Mouse (Mus musculus): ENCODE data around the gene Gli3.

Gene Gli3

DNA sequence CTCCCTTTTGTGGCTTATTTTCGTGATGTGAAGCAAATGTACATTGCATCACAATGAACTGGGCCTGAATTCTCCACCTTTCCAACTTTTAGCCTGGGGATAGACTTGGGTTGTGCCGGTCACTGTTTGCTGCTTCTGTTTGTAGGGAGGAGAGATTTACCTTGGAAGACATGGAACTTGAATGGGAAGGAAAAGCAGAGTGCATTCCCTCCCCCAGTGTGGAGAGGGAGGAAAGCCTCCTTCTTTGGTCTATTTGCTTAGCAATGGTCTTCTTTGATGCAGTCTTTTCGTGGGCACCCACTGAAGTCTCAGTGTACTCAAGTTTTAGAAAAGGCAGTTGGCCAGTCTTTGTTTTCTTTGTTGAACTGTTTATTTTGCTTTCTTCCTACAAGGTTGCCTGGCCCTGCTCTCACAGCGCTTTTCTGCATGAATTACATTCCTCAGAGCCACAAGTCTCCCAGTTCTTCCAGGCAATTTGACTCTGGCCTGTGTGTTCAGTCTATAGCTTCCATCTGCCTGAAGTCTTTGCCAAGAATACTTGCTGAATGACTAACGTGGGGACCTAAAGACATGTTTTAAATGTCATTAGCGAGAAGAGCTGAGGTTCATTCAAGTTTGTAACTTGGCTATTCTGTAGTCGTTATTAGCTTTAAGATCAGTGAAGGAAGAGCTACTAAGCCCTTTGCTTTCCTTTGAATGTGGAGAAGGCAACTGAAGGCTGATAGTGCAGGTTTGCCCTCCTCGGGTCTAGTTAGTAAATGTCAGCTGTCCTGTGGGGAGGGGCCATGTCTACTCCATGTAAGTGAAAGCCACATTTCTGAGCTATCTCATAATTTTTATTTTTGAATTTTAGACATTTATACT, 161.7 kb downstream of the Gli3 start:
- no peak for DNase-seq (ENCODE audit: low read depth in 1 of 2, low spot score in 2 of 2)

DNA sequence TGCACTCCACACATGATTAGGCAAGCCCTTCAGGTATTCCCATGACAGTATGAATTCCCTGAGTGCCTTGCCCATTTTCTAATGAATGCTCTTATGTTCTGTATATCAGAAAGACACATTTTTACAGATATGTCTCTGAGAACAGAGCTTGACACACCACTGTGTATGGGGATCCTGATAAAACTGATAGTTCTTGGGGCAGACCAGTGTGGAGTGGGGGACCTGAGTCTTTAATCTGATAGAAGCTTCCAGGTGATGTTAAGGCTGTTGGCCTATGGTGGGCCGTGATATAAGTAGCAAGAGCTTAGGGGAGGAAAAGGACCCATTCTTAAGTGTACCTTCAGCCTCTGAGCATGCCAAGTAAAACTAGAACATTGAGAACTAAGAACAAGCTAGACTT, 178.5 kb downstream of the Gli3 start:
- no peak for DNase-seq (ENCODE audit: low read depth in 1 of 2, low spot score in 2 of 2)

GRCm38 (mm10) chr13:15660502-15660901, 197.5 kb downstream of the Gli3 start:
- no peak for DNase-seq (ENCODE audit: low read depth in 1 of 2, low spot score in 2 of 2)

DNA sequence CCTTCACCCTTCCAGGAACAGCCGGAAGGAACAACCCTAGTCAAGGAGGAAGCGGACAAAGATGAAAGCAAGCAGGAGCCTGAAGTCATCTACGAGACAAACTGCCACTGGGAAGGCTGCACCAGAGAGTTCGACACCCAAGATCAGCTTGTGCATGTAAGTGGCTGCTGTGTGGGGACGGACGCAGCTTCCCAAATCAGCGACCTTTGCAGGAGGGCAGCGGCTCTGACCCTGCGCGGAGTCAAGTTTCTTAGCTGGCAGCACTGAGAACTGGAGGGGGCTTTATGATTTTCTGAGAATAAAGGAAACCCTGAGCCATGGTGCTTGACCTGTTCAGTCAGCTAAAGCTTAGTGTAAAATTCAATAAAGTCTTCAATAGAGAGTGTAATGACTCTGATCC, 199.3 kb downstream of the Gli3 start:
- no peak for DNase-seq (ENCODE audit: low read depth in 1 of 2, low spot score in 2 of 2)

GRCm38 (mm10) chr13:15664580-15665201, 201.7 kb downstream of the Gli3 start:
- DNase-seq (ENCODE audit: low read depth in 1 of 2, low spot score in 2 of 2), result no peak

- DNase-seq (ENCODE audit: low read depth in 1 of 2, low spot score in 2 of 2), result no peak
Observed at GRCm38 (mm10) chr13:15665514-15665913, 202.5 kb downstream of the Gli3 start.

DNA sequence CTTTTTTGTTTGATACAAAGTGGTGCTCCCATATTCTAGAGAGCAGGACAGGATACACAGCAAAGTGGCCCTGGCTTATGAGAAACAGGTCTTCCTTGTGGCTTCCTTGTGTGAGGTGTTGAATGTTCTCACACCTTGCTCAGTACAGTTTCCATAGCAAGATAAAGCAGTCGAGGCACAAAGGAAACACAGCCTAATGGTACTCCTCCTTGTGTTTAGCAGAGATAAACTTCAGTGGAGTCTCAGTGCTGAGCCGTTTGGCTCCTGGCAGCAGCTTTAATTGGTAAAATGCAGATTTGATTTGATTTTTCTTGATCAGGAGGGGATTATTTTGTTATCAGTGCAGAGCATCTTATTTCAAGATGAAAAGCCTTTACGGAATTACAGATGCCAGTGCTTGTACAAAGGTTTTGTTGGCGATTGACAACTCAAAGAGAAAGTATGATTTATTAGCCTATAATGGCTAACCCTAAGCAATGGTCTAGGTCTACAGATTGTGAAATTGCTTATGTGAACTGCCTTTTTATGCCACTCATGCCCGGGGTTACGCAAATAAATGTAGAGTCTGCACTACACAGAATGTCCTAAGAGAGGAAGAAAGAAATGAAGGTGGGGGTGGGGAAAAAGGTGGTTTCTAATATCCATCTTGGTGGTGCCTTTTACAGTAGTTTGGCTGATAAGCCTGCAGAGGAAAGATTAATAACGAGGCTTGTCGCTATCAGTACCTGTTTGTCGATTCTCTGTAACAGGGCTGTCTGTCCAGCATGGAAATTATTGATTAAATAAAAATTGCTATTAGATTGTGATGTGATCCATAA, 207.3 kb downstream of the Gli3 start:
- DNase-seq (ENCODE audit: low read depth in 1 of 2, low spot score in 2 of 2), result no peak

DNA sequence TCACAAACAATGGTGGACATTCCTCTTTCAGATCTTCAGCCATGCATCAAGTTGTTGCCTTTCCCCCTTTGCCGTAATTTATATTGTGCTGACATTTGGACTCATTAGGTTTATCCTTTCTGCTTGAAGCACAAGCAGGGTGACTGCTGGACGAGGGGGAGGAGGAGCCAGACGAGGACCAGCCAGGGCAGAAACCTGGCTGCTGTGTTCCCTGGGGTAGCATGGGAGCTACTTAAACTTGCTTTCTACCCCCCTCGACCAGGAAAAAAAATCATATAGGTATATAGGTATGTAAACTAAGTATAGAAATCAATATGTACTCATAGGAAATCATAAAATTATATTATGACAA, 207.9 kb downstream of the Gli3 start:
- no peak for DNase-seq (ENCODE audit: low read depth in 1 of 2, low spot score in 2 of 2)

DNA sequence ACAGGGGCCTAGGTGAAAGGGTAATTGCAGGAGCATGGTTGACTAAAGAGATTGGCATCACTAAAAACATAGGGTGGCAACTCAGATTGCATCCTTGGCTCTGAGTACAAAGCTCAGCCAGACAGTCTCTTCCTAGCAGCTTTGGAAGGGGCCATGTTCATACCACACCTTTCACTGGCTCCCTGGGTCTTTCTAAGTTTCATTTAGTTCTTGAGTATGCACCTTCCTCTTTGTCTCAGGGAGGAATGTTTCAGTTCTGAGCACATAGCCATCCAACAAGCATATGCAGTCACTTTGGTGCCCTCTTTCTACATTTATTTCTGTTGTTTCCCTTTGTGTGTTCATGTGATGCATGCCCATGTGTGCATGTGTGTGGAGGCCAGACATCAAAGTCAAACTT, 212.4 kb downstream of the Gli3 start:
- DNase-seq (ENCODE audit: low read depth in 1 of 2, low spot score in 2 of 2), result no peak

- no peak for DNase-seq (ENCODE audit: low read depth in 1 of 2, low spot score in 2 of 2)
Observed at GRCm38 (mm10) chr13:15677106-15677760, 214.2 kb downstream of the Gli3 start.

GRCm38 (mm10) chr13:15681530-15681929, 218.5 kb downstream of the Gli3 start:
- no peak for DNase-seq (ENCODE audit: low read depth in 1 of 2, low spot score in 2 of 2)

- no peak for DNase-seq (ENCODE audit: low read depth in 1 of 2, low spot score in 2 of 2)
Observed at GRCm38 (mm10) chr13:15683006-15683405, 220.0 kb downstream of the Gli3 start.

GRCm38 (mm10) chr13:15688074-15688825, 225.2 kb downstream of the Gli3 start:
- no peak for DNase-seq (ENCODE audit: low read depth in 1 of 2, low spot score in 2 of 2)

- DNase-seq (ENCODE audit: low read depth in 1 of 2, low spot score in 2 of 2), result no peak
Observed at GRCm38 (mm10) chr13:15688826-15689501, 225.9 kb downstream of the Gli3 start.

- DNase-seq (ENCODE audit: low read depth in 1 of 2, low spot score in 2 of 2), result no peak
Observed at GRCm38 (mm10) chr13:15691751-15692464, 228.9 kb downstream of the Gli3 start.

GRCm38 (mm10) chr13:15692465-15692809, 229.4 kb downstream of the Gli3 start:
- DNase-seq (ENCODE audit: low read depth in 1 of 2, low spot score in 2 of 2), result no peak

GRCm38 (mm10) chr13:15698284-15698683, 235.2 kb downstream of the Gli3 start:
- DNase-seq (ENCODE audit: low read depth in 1 of 2, low spot score in 2 of 2), result no peak

- DNase-seq (ENCODE audit: low read depth in 1 of 2, low spot score in 2 of 2), result no peak
Observed at GRCm38 (mm10) chr13:15699116-15699515, 236.1 kb downstream of the Gli3 start.

GRCm38 (mm10) chr13:15704669-15705068, 241.6 kb downstream of the Gli3 start:
- no peak for DNase-seq (ENCODE audit: low read depth in 1 of 2, low spot score in 2 of 2)

GRCm38 (mm10) chr13:15707481-15707881, 244.4 kb downstream of the Gli3 start:
- no peak for DNase-seq (ENCODE audit: low read depth in 1 of 2, low spot score in 2 of 2)
